Mouse (Mus musculus) lung, embryonic 16.5 days (tissue): Measurements from ENCODE around the gene Col25a1. TPM values are rescaled to one million over a fixed set of nuclear protein-coding genes. Genes with fewer than 3 reads are reported as not detected.
A peak's percentile ranks its signal among the peaks of the same experiment; 100 is the strongest.

ENCODE experiments used
- ATAC-seq: fragments of 200-750 bp; cut with Nextera tagmentation; 2 replicates; pipeline ENCODE4 v1.8.0; 2017; ENCODE audit warnings: low read depth, mild to moderate bottlenecking, moderate library complexity
- H3K27ac ChIP-seq: fragments of 300-500 bp; sonication (generic); 2 replicates; pipeline ENCODE4 v1.5.1; 2014; ENCODE audit warnings: mild to moderate bottlenecking, control low read depth, low read length
- H3K27me3 ChIP-seq: fragments of 300-500 bp; sonication (generic); 2 replicates; pipeline ENCODE4 v1.6.1; 2014; ENCODE audit warnings: low read depth, low read length, mixed read lengths; ENCODE audit not compliant: control insufficient read depth, insufficient read depth
- H3K36me3 ChIP-seq: fragments of 300-500 bp; sonication (generic); 2 replicates; pipeline ENCODE4 v1.6.1; 2014; ENCODE audit warnings: low read length; ENCODE audit not compliant: control insufficient read depth, insufficient read depth
- H3K4me1 ChIP-seq: fragments of 300-500 bp; sonication (generic); replicated peaks from 2 replicates; pipeline ENCODE4 v1.6.1; 2014; ENCODE audit warnings: low read length, mixed read lengths; ENCODE audit not compliant: control insufficient read depth, insufficient read depth
- H3K4me2 ChIP-seq: fragments of 300-500 bp; sonication (generic); 2 replicates; pipeline ENCODE4 v1.6.1; 2014; ENCODE audit warnings: low read depth, low read length, control low read depth
- H3K4me3 ChIP-seq: fragments of 300-500 bp; sonication (generic); 2 replicates; pipeline ENCODE4 v1.5.1; 2014; ENCODE audit warnings: mild to moderate bottlenecking, low read length, control low read depth
- H3K9ac ChIP-seq: fragments of 300-500 bp; sonication (generic); 2 replicates; pipeline ENCODE4 v1.6.1; 2014; ENCODE audit warnings: low read length, control low read depth
- H3K9me3 ChIP-seq: fragments of 300-500 bp; sonication (generic); 2 replicates; pipeline ENCODE4 v1.6.1; 2016; ENCODE audit warnings: low read length; ENCODE audit not compliant: control insufficient read depth
- WGBS: fragments of 180-500 bp; shearing (Covaris S2); extraction: QIAGEN DNeasy Blood & Tissue Kit; methylation state at CpG from one replicate; pipeline ENCODE4 v1.1.7; 2014; 5-methylcytosine and 5-hydroxymethylcytosine counted together
- polyA plus RNA-seq: library from polyadenylated mRNA; unstranded; fragments of >200 nt; fragmentation: Nextera tagmentation; extraction: Ambion mirVana; gene quantifications from 2 replicates; pipeline ENCODE4 v1.2.1, GENCODE M21; 2015

The Col25a1 gene
- polyA plus RNA-seq, 1 experiment from 2014 or later = 17.6 TPM

- no peaks in the 10 kb centered on the region for H3K9me3 ChIP-seq
- H3K4me2 ChIP-seq = peak overlapping the region; percentile 44
- no peak overlapping the region for H3K27ac ChIP-seq
- 0 out of 2 replicates have a peak, but pooled peaks have one; percentile 47 for ATAC-seq
- H3K36me3 ChIP-seq = no peaks in the 10 kb centered on the region
- 32% methylated on average over 9 of the region's 9 CpGs for WGBS
- no peaks in the 10 kb centered on the region for H3K4me1 ChIP-seq
- H3K4me3 ChIP-seq = peak overlapping the region; percentile 21; the same call in 1 of the 2 replicates
- H3K9ac ChIP-seq = no peak overlapping the region
- no peaks in the 10 kb centered on the region for H3K27me3 ChIP-seq
Measured at GRCm38 (mm10) chr3:130104471-130104870, 26.8 kb upstream of the Col25a1 start.

- Histone ChIP-seq H3K36me3 (no peaks in the 10 kb centered on the region), H3K27me3 (no peaks in the 10 kb centered on the region), H3K4me1 (no peaks in the 10 kb centered on the region), H3K9ac (no peak overlapping the region), H3K4me2 (no peak overlapping the region), H3K27ac (no peak overlapping the region), H3K9me3 (no peaks in the 10 kb centered on the region), H3K4me3 (no peak overlapping the region)
- ATAC-seq = no peak
- WGBS = 60% methylated on average over 6 of the region's 6 CpGs
Measured at GRCm38 (mm10) chr3:130116886-130117285, 14.4 kb upstream of the Col25a1 start.

GRCm38 (mm10) chr3:130127840-130128239 is 3.5 kb upstream of the Col25a1 start:
- no peaks in the 10 kb centered on the region for H3K36me3 ChIP-seq
- no peak overlapping the region for H3K4me2 ChIP-seq
- no peaks in the 10 kb centered on the region for H3K9me3 ChIP-seq
- H3K9ac ChIP-seq = no peak overlapping the region
- H3K27ac ChIP-seq = no peak overlapping the region
- H3K4me3 ChIP-seq = no peak overlapping the region
- ATAC-seq = no peak
- H3K4me1 ChIP-seq = no peaks in the 10 kb centered on the region
- whole genome bisulfite sequencing = 72% methylated on average over 8 of the region's 8 CpGs
- H3K27me3 ChIP-seq = no peaks in the 10 kb centered on the region

GRCm38 (mm10) chr3:130128564-130128963 is 2.7 kb upstream of the Col25a1 start:
- 55% methylated on average over 11 of the region's 11 CpGs for WGBS
- H3K4me3 ChIP-seq = no peak overlapping the region
- no peak overlapping the region for H3K9ac ChIP-seq
- no peak overlapping the region for H3K4me2 ChIP-seq
- H3K27me3 ChIP-seq = no peaks in the 10 kb centered on the region
- no peaks in the 10 kb centered on the region for H3K36me3 ChIP-seq
- H3K4me1 ChIP-seq = no peaks in the 10 kb centered on the region
- no peak overlapping the region for H3K27ac ChIP-seq
- H3K9me3 ChIP-seq = no peaks in the 10 kb centered on the region
- ATAC-seq = 0 out of 2 replicates have a peak, but pooled peaks have one; percentile 15

- Histone ChIP-seq H3K9me3 (no peaks in the 10 kb centered on the region), H3K4me2 (no peak overlapping the region), H3K36me3 (no peaks in the 10 kb centered on the region), H3K9ac (no peak overlapping the region), H3K27me3 (no peaks in the 10 kb centered on the region), H3K4me3 (no peak overlapping the region), H3K4me1 (no peaks in the 10 kb centered on the region), H3K27ac (no peak overlapping the region)
- ATAC-seq = 0 out of 2 replicates have a peak, but pooled peaks have one; percentile 20
- WGBS = 45% methylated on average over 10 of the region's 10 CpGs
Measured at GRCm38 (mm10) chr3:130129635-130130206, 1.6 kb upstream of the Col25a1 start.

GRCm38 (mm10) chr3:130137204-130137603 is 5.9 kb downstream of the Col25a1 start:
- no peaks in the 10 kb centered on the region for H3K9me3 ChIP-seq
- H3K36me3 ChIP-seq = no peaks in the 10 kb centered on the region
- H3K4me2 ChIP-seq = no peak overlapping the region
- H3K27ac ChIP-seq = no peak overlapping the region
- H3K4me3 ChIP-seq = no peak overlapping the region
- ATAC-seq = no peak
- H3K9ac ChIP-seq = no peak overlapping the region
- no peaks in the 10 kb centered on the region for H3K4me1 ChIP-seq
- H3K27me3 ChIP-seq = no peaks in the 10 kb centered on the region

- Histone ChIP-seq H3K9me3 (no peaks in the 10 kb centered on the region), H3K27me3 (no peaks in the 10 kb centered on the region), H3K4me1 (no peaks in the 10 kb centered on the region), H3K4me3 (no peak overlapping the region), H3K36me3 (no peaks in the 10 kb centered on the region), H3K4me2 (no peak overlapping the region), H3K27ac (no peak overlapping the region), H3K9ac (no peak overlapping the region)
- WGBS = 41% methylated on average over 3 of the region's 3 CpGs
- no peak for ATAC-seq
Measured at GRCm38 (mm10) chr3:130137640-130138039, 6.3 kb downstream of the Col25a1 start.

- no peak overlapping the region for H3K9ac ChIP-seq
- 0 out of 2 replicates have a peak overlapping the region, but pooled peaks have one; percentile 1 for H3K4me2 ChIP-seq
- H3K4me3 ChIP-seq = no peak overlapping the region
- no peaks in the 10 kb centered on the region for H3K9me3 ChIP-seq
- ATAC-seq = no peak
- H3K27me3 ChIP-seq = no peaks in the 10 kb centered on the region
- WGBS = 55% methylated on average over 12 of the region's 12 CpGs
- no peaks in the 10 kb centered on the region for H3K4me1 ChIP-seq
- H3K27ac ChIP-seq = no peak overlapping the region
- no peaks in the 10 kb centered on the region for H3K36me3 ChIP-seq
Measured at GRCm38 (mm10) chr3:130145874-130146273, 14.6 kb downstream of the Col25a1 start.

- ATAC-seq = no peak
- no peaks in the 10 kb centered on the region for H3K9me3 ChIP-seq
- H3K9ac ChIP-seq = no peak overlapping the region
- H3K4me2 ChIP-seq = no peak overlapping the region
- no peaks in the 10 kb centered on the region for H3K36me3 ChIP-seq
- H3K27me3 ChIP-seq = no peaks in the 10 kb centered on the region
- H3K27ac ChIP-seq = no peak overlapping the region
- no peak overlapping the region for H3K4me3 ChIP-seq
- 52% methylated on average over 8 of the region's 8 CpGs for WGBS
- no peaks in the 10 kb centered on the region for H3K4me1 ChIP-seq
Measured at GRCm38 (mm10) chr3:130147827-130148226, 16.5 kb downstream of the Col25a1 start.

GRCm38 (mm10) chr3:130149180-130149579 is 17.9 kb downstream of the Col25a1 start:
- Histone ChIP-seq H3K27me3 (no peaks in the 10 kb centered on the region), H3K9ac (no peak overlapping the region), H3K27ac (no peak overlapping the region), H3K4me2 (no peak overlapping the region), H3K4me1 (no peaks in the 10 kb centered on the region), H3K4me3 (no peak overlapping the region), H3K36me3 (no peaks in the 10 kb centered on the region), H3K9me3 (no peaks in the 10 kb centered on the region)
- no peak for ATAC-seq
- WGBS = 82% methylated on average over 1 of the region's 1 CpGs
